Mouse (Mus musculus) bone marrow, adult 2 months (tissue): Measurements from ENCODE around the gene Abcc9.

Experiments used
- CTCF ChIP-seq: fragments of 200-500 bp; IDR thresholded peaks from 2 replicates; pipeline ENCODE4 v1.5.1; 2011; ENCODE audit warnings: low read length, control low read depth; ENCODE audit not compliant: control insufficient read depth, insufficient read depth
- POLR2A ChIP-seq: fragments of 200-500 bp; IDR thresholded peaks from 2 replicates; pipeline ENCODE4 v1.6.1; 2011; ENCODE audit warnings: low read depth, mild to moderate bottlenecking, control low read depth, low read length, borderline replicate concordance; ENCODE audit not compliant: control insufficient read depth

DNA sequence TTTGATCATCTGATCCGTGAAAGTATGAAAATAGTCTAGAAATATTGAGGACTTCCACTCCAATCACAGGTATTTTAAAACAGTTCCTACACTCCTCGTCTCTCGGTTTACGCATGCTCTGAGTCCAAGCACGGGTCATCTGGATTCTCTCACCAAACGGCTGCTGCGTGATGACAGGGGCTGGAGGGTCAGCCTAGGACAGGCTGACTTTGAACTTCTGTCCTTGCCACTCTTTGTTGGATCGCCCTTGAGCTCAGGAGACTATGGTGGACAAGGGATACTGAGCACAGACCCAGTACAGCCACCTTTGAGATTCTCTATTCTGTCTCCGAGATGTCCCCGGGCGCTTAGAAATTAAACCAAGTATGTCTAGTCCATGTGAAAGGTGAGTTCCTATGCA is 12.4 kb downstream of the Abcc9 start:
- TF ChIP-seq CTCF (no peak), POLR2A (no peak)
